Mouse (Mus musculus) T-helper 2 cell (primary cell): ENCODE results near the gene Tdrd3.

Source experiments
- in situ Hi-C: fragments of 300-600 bp; cut with MboI, MseI; formaldehyde crosslinking; loops from one replicate; pipeline ENCODE4 v1.15.1; 2025; ENCODE audit warnings: high pct_unique_total_duplicates

The Tdrd3 gene

GRCm38 (mm10) chr14:87451645-87452443, 35.4 kb downstream of the Tdrd3 start:
- in situ Hi-C loops, result loop anchor here (10.0 to 25.0 kb wide), 2 partner anchors 137 to 1010 kb away; partner anchors contain the start of gene Pcdh20

- in situ Hi-C loops, result loop anchor here (10.0 to 25.0 kb wide), 2 partner anchors 141 to 1007 kb away; partner anchors contain the start of gene Pcdh20
Observed at GRCm38 (mm10) chr14:87455630-87456175, 39.3 kb downstream of the Tdrd3 start.

- in situ Hi-C loops, result loop anchor here (5.0 to 25.0 kb wide), 3 partner anchors 145 to 1518 kb away; partner anchors contain the start of gene Pcdh20
Observed at GRCm38 (mm10) chr14:87459777-87460176, 43.3 kb downstream of the Tdrd3 start.

DNA sequence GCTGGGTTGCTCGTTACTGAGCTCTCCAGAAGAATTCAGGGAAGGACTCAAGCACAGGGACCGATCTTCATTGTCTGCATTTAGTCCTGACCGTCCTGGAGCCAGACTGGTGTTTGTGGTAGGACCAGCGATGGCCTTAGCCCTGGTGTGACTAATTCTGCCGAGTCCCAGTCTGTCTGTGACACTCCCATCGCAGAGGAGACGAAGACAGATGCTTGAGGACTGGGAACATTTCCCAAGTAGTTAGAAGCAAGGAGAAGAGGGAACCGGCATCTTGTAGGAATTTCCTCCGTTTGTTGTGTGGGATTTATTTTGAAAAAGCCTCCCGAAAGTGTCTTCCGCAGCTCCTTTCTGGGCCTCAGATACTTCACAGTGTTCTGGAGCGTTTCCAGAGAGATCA, 45.1 kb downstream of the Tdrd3 start:
- in situ Hi-C loops, result loop anchor here (5.0 to 25.0 kb wide), 2 partner anchors 1001 to 1516 kb away; partner anchors contain the start of gene Pcdh20

- in situ Hi-C loops, result loop anchor here (5.0 to 25.0 kb wide), 2 partner anchors 998 to 1513 kb away; partner anchors contain the start of gene Pcdh20
Observed at GRCm38 (mm10) chr14:87463963-87464654, 47.7 kb downstream of the Tdrd3 start.

GRCm38 (mm10) chr14:87464655-87465054, 48.2 kb downstream of the Tdrd3 start:
- in situ Hi-C loops, result loop anchor here (5.0 to 25.0 kb wide), 2 partner anchors 998 to 1513 kb away; partner anchors contain the start of gene Pcdh20

DNA sequence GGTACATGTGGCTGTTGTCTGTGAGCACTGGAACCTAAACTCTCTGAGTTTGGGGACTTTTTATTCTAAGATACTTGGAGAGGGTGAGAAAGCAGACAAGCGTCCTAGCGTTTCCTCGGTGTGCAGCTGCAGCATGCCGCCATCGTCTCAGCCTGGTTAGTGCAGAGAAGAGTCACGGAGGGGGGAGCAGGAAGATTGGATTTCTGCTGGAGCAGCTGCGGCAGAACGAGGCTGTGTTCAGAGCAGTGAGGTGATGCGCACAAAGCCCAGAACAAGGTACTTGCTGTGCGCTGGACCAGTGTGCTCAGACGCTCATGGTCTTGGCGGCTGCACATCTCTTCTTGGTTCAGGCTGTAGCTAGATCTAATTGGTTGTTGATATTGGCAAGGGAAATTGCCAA, 51.1 kb downstream of the Tdrd3 start:
- in situ Hi-C loops, result loop anchor here (25.0 kb wide), 1 partner anchor 995 kb away; the partner anchor contains the start of gene Pcdh20

- in situ Hi-C loops, result loop anchor here (25.0 kb wide), 1 partner anchor 991 kb away; the partner anchor contains the start of gene Pcdh20
Observed at GRCm38 (mm10) chr14:87471521-87471920, 55.1 kb downstream of the Tdrd3 start.

DNA sequence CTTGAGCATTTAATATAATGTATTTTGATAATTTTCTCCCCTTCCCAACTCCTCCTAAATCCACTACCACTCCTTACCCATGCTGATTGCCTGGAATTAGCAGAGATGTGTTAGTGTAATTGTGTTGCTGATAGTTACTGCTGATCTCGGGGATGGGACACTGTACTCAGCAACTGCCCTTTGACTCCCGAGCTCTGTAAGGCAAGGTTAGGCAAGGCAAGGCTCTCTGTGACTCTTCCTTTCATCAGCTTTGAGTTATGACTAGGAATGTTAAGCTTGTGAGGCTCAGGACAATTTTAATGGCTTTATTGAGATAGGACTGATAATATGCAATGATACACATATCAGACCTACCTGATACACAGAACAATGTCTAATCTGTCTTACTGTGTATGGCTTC, 56.3 kb downstream of the Tdrd3 start:
- in situ Hi-C loops, result loop anchor here (25.0 kb wide), 1 partner anchor 990 kb away; the partner anchor contains the start of gene Pcdh20

- in situ Hi-C loops, result no loop called here
Observed at GRCm38 (mm10) chr14:87475721-87476359, 59.4 kb downstream of the Tdrd3 start.

DNA sequence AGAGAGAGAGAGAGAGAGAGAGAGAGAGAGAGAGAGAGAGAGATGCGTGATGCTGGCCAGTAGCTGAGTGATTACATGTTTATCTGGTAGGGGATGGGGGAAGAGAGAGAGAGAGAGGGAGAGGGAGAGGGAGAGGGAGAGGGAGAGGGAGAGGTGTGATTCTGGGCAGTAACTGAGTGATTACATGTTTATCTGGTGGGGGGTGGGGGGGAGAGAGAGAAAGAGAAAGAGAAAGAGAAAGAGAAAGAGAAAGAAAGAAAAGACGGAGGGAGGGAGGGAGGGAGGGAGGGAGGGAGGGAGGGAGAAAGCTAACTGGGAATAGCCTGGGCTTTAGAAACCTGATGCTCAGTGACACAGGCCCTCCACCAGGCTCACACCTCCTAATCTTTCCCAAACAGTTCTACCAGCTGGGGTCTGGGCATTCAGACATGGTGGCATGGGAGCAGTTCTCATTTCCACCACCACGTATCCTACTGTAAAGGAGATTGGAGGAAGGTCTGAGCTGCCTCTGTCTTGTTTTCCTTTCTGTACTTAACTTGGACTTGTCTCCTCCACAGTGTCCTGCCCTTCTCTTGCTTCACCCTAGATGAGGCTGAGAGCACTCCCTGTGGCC, 62.0 kb downstream of the Tdrd3 start:
- in situ Hi-C loops, result no loop called here

- in situ Hi-C loops, result no loop called here
Observed at GRCm38 (mm10) chr14:87485888-87486287, 69.4 kb downstream of the Tdrd3 start.

DNA sequence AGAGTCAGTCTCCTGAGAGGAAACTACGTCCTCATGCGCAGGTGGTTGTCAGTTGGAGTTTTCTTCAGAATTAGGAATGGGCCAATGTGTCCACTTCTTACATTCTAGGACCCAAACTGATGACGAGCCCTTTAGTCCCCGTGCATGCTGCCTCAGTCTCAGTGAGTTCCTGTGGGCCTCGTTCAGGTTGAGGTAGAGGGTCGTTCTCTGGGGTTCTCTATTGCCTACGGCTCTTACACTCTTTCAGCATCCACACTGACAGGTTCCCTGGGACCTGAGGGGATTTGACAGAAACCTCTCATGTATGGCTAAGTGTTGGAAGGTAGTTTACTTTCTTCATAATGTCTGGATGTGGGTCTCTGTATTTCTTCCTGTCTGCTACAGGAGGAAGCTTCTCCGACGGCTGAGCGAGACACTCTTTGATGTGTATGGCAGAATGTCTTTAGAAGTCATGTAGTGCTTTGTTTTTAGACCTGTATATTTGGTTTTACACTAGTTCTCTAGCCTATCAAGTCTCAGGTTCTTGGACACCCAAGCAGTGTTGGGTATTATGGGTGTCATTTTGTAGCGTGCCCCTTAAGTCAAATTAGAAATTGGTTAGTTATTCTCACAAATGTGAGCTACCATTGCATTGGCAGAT, 81.6 kb downstream of the Tdrd3 start:
- in situ Hi-C loops, result no loop called here

GRCm38 (mm10) chr14:87505924-87506323, 89.5 kb downstream of the Tdrd3 start:
- in situ Hi-C loops, result no loop called here

- in situ Hi-C loops, result no loop called here
Observed at GRCm38 (mm10) chr14:87515281-87515680, 98.8 kb downstream of the Tdrd3 start.

DNA sequence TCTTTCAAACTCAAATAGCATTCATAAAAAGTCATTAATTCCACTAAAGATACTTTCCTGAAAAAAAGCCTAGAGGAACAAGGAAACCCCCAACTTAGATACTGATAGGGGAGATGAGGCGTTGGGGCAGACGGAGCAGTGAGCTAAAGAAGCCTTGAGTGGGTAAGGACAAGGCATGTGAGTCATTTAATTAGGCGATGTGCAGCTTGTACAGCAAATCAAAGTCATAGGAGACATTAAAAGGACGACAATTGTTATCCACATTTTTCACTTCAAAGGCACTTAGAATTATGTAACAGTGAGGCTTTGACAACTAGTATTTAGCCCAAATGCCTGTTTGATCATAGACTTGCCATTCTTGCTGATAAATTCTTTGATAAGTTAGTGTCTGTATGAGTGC, 100.9 kb downstream of the Tdrd3 start:
- in situ Hi-C loops, result no loop called here

GRCm38 (mm10) chr14:87531847-87532246, 115.4 kb downstream of the Tdrd3 start:
- in situ Hi-C loops, result no loop called here

GRCm38 (mm10) chr14:87537127-87537819, 120.8 kb downstream of the Tdrd3 start:
- in situ Hi-C loops, result no loop called here

- in situ Hi-C loops, result no loop called here
Observed at GRCm38 (mm10) chr14:87549986-87550385, 133.5 kb downstream of the Tdrd3 start.

- in situ Hi-C loops, result no loop called here
Observed at GRCm38 (mm10) chr14:87552211-87552610, 135.8 kb downstream of the Tdrd3 start.
